Mouse (Mus musculus) skeletal muscle tissue, postnatal 0 days (tissue): Measurements from ENCODE around the gene Trabd. TPM values are rescaled to one million over a fixed set of nuclear protein-coding genes. Genes with fewer than 3 reads are reported as not detected.

Source experiments
- polyA plus RNA-seq: library from polyadenylated mRNA; unstranded; fragments of >200 nt; fragmentation: Nextera tagmentation; extraction: Ambion mirVana; gene quantifications from 2 replicates; pipeline ENCODE4 v1.2.1, GENCODE M21; 2015

Gene Trabd
- 31.5 and 35.4 TPM in 2 replicates for polyA plus RNA-seq

DNA sequence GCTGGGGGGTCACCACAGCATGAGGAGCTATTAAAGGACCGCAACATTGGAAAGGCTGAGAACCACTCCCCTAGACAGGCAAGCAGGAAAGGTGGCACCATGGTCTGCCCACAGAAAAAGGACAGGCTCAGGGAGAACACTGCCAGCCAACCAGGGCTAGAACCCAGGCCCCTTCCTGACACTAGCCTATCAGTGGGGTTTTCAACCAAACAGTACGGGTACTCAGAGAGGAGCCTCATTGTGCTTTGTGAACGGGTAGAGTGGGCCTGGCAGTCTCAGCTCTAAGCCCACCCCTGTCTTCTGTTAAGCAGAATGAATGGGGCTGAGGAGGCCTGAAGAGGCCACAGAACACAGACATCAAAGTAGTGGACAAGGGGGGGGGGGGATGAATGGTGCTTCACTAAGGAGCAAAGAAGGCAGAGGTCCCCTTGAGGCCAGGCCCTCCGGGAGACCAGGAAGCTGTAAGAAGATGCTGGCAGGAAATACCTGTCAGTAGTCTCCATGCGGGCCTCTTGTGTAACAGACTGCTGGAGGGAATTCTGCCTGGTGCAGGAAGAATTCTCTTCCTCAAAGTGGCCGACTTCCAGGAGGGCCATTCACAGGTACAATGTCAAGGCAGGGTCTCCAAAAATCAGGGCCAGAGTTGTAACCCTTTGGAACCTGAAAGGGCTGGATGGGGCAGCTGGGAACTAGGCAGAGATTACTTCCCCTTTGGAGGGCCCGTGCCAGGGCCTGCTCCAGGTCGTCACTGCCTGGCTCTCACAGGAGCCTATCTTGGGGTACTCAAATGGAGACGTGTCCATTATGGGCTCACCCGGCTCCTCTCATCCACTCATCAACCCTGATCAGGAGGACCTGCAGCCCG lies at the start of gene Trabd:
Gene Trabd (plus strand): TSS at position 512 of the 865 bp plus-strand sequence.

DNA sequence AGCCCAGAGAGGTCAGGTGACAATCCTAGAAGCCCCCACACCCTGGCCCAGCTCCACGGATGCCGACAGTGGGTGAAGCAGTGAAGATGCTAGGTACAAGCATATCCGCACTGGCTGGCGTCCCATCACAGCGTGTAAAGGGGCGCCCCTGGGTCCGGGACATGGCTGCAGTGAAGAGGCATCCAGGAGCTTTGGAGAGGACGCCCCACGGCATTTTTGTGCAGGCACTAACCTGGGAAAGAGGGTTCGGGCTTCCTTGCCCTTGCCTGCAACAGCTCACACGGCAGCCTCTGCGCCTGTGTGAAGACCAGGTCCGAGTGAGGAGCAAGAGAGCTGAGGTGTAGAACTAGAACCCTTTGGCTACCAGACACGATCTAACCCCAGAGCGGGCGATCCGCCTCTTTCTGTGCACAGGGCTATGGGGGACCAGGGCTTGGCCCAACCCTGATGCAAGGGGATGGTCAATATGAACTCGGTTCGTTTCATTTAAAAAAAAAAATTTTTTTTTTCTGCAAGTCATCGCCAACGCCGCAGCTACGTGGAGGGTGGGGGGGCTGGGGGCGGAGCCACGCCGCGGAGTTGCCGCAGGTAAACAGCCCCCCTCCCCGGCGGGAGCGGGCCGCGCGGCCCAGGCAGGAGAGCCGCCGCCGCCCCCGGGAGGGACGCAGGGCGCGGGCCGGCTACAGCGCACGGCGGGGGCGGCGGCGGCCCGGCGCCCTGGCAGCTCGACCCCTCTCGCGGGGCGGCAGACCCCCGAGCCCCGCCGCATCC lies 15.6 kb upstream of the Trabd start, which contains the start of gene Panx2:
Gene Panx2 (plus strand): TSS at position 574 of the 771 bp plus-strand sequence.

GRCm38 (mm10) chr15:89088607-89089247 lies 13.8 kb downstream of the Trabd start, which contains the start of gene Selenoo:
Selenoo (plus strand) TSS chr15:89089084.

GRCm38 (mm10) chr15:89122649-89123366 lies 47.9 kb downstream of the Trabd start, which contains the start of gene Tubgcp6:
Tubgcp6 (minus strand) TSS chr15:89123112.

DNA sequence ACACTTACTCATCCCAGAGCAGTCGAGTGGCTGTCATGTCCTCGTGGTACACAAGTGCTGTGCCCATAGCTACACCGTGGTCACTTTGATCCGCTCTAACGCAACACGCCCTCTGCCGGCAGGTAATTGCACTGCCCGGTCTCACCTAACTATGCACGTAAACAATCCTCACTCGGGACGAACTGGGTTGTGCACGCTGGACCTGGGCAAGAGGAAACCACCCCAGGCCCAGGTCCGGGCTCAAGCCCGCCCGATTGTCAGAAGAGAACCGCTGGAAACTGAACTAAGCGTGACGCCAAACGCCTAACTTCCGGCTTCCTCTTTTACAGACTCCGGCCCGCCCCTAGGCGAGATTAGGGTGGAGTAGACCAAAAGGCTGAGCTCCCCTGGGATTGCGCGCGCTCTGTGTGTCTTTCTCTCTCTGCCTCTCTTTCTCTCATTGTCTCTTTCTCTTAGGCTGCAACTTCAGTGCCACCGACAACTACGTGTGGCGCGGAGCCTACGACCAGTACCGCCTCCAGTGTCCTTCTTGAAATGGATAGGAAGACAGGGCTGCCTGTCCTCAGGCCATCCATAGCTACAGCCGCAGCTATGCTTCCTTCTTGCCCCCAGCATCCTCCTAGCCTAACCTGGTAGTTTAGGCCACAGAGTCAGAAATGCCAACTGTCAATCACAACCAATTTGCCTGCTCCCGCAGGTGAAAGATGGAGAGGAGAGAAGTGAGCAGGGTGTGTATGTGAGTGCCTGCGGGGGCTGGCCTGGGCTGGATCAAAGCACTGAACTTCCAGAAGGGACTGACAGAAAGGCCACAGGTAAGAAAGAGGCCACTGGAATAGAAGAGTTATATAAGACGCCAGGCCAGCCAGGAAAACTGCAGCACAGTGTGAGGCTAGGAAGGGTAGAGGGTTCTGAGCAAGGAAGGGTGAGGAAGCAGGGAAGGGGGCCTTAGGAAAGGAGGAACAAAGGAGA lies 53.7 kb downstream of the Trabd start, which contains the start of gene Hdac10:
Gene Hdac10 (minus strand): TSS at position 319 of the 969 bp plus-strand sequence.

Other genes starting within 250 kb of the Trabd start
- gene Pim3, start 212.9 kb upstream of the Trabd start, polyA plus RNA-seq = 42.1 and 64.8 TPM in 2 replicates
- gene Ttll8, start 120.7 kb upstream of the Trabd start, polyA plus RNA-seq = 0.09 TPM in 1 of 2 replicates, not detected in the other
- not detected in 2 replicates for gene Mlc1, start 96.1 kb upstream of the Trabd start, polyA plus RNA-seq
- gene Mov10l1, start 92.2 kb upstream of the Trabd start, polyA plus RNA-seq = 0.52 and 0.74 TPM in 2 replicates
- 0.18 TPM in 1 of 2 replicates, not detected in the other for gene Panx2, start 15.4 kb upstream of the Trabd start, polyA plus RNA-seq
- 9.4 and 10.0 TPM in 2 replicates for gene Selenoo, start 14.0 kb downstream of the Trabd start, polyA plus RNA-seq
- 5.1 and 6.6 TPM in 2 replicates for gene Tubgcp6, start 48.0 kb downstream of the Trabd start, polyA plus RNA-seq
- gene Hdac10, start 53.6 kb downstream of the Trabd start, polyA plus RNA-seq = 8.8 and 10.3 TPM in 2 replicates
- gene Mapk12, start 65.6 kb downstream of the Trabd start, polyA plus RNA-seq = 44.6 and 44.9 TPM in 2 replicates
- gene Mapk11, start 74.5 kb downstream of the Trabd start, polyA plus RNA-seq = 1.2 and 1.5 TPM in 2 replicates
- gene Plxnb2, start 105.7 kb downstream of the Trabd start, polyA plus RNA-seq = 42.0 and 42.7 TPM in 2 replicates
- gene Dennd6b, start 121.4 kb downstream of the Trabd start, polyA plus RNA-seq = 14.0 and 17.0 TPM in 2 replicates
- gene Ppp6r2, start 136.4 kb downstream of the Trabd start, polyA plus RNA-seq = 27.4 and 27.8 TPM in 2 replicates
- gene Sbf1, start 240.2 kb downstream of the Trabd start, polyA plus RNA-seq = 23.1 and 26.3 TPM in 2 replicates
- not detected in 2 replicates for gene Adm2, start 247.6 kb downstream of the Trabd start, polyA plus RNA-seq